Mouse (Mus musculus): ENCODE measurements at regions not wholly inside any gene's neighbourhood (a gene's known extent, or its start where the extent isn't known, plus 50 kb on each side); places are given as distances from the start of the nearest gene placed in this dataset.

DNA sequence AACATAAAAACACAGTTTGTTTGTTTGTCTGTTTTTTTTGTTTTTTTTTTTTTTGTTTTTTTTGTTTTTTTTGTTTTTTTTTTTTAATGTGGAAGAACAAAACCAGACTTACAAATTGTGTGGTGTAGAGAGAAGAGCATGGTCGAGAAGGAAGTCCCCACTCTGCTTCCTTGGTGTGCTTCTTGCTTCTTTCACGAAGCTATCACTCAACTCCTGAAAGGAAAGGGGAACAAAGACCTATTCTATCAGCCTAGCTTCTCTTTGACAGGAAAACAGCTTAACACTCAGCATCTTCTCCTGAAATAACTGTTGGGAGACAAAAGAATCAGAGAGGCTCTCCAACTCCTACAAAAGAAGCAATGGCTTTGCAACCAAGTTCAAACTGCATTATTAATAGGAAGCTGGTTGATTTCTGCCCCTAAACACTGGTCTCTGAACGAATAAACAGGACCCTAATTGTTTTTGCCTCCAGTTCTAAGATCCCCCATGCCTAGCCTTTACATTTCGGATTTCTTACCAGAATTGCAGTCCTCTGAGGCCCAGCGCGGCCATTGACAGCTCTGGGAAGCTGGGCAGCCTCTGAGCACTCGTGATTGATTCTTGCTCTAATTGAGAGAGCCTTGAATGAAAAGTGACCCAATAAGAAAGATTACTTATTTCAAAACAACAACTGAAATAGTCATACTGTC is 230.2 kb downstream of the Ttll7 start:
- H3K27ac ChIP-seq: no peak overlapping the region

DNA sequence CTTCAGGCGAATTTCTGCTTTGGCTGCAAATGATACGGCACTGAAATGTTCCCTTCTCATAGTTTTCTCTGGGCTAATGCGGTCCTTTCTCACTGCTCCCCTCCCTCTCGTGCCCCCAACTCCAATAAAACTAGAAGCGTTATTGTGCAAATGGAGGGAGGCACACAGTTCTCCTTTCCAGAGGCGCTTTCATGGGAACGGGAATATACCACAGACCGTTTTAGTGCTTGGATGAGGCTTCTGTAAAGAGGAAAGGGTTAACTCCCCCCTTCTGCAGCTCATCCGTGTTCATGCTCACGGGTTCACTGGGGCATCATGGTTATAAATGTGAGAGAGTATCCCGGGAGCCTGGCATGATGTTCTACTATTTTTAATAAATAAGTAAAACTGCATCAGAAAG is 231.2 kb downstream of the Ttll7 start:
- Histone ChIP-seq H3K27ac (no peak overlapping the region), H3K4me3 (no peak overlapping the region)
- no peak for TF ChIP-seq CTCF (conservative IDR thresholded peaks at IDR 0.05)
- DNase-seq (ENCODE audit: low spot score in 2 of 2): no peak

More for the DNA sequence above, 230.2 kb downstream of the Ttll7 start:
- H3K4me3 ChIP-seq: no peak overlapping the region
- TF ChIP-seq CTCF (conservative IDR thresholded peaks at IDR 0.05): no peak
- no peak for DNase-seq (ENCODE audit: low spot score in 2 of 2)

DNA sequence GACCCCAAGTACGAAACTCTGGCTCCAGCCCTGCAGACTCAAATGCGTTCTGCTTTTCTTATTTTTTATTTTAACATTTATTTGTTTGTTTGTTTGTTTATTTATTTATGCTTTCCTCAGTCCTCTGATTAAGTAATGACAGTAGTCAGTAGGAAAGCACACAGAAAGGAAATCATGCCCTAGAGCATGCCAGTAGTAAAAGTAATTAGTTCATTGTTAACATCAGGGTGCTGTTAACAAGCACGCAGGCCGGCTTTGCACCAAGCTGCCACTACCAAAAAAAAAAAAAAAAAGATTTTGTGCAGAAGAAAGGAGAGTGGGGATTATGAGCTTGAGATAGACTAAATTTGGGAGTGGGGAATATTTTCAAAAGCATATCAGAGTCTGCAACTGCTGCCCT is 231.7 kb downstream of the Ttll7 start:
- no peak for TF ChIP-seq CTCF (conservative IDR thresholded peaks at IDR 0.05)
- Histone ChIP-seq H3K4me3 (no peak overlapping the region), H3K27ac (no peak overlapping the region)
- DNase-seq (ENCODE audit: low spot score in 2 of 2): no peak

DNA sequence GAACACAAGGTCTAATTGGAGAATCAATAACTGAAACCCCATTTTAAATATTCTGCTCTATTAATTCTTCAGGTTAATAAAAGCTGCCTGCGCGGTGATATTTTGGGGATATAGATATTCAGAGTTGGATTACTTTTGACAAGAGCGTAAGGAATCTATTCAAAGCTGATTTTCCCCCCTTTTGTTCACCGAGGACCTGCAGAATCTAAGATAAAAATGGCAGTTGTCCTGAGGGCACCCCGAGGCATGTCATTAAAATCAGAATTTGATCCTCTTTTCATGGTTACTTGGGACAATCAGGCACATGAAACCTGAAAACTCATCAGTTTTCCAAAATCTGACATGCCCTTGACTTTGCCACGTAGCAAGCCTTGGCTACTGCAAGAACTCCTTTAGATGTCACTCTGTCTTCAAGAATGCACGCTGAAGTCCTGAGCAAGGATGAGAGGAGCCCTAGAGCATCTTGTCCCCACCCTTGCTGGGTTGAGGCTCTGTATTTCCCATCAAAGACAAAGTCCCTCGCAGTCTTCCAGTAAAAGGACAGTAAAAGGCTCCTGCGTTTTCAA is 232.5 kb downstream of the Ttll7 start:
- no peak for DNase-seq (ENCODE audit: low spot score in 2 of 2)
- Histone ChIP-seq H3K4me3 (no peak overlapping the region), H3K27ac (no peak overlapping the region)
- TF ChIP-seq CTCF (conservative IDR thresholded peaks at IDR 0.05): no peak

DNA sequence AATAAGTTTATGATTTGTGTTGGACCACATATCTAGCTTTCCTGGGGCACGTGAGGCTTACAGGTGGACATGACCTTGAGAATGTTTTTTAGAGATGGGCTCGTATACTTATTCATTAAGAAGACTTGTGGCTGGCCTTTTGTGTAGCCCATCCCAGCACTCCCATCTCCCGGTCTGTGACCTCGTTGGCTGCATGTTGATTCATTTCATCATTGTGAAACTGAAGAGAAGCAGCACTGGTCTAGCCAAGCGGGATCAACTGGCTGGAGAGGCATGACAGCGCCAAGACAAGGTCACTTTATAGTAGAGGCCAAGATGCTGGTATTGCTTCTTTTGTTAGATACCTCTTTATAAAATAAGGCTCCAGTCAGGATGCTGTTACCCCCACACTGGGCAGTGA is 236.0 kb downstream of the Ttll7 start:
- DNase-seq (ENCODE audit: low spot score in 2 of 2): no peak
- H3K27ac ChIP-seq: no peak overlapping the region
- no peak overlapping the region for H3K4me3 ChIP-seq
- TF ChIP-seq CTCF (conservative IDR thresholded peaks at IDR 0.05): no peak

DNA sequence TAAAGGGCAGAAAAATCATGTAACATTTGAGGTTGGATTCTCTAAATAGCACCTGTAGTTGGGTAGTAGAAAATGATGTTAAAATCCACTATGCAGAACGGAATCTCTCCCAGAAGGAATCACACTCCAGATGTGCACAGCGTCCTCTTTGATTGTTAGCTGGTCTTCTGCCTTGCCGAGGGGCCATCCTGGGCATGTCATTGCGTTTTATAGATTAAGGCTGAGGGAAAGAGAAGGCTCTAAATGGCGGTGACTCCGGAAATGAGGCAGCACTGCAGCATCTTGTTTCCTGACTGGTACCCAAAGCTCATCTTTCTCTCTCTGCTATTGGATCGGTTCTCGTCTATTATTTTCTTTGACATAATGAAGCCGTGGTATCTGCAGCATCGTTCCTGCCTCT is 237.5 kb downstream of the Ttll7 start:
- no peak for DNase-seq (ENCODE audit: low spot score in 2 of 2)
- Histone ChIP-seq H3K27ac (no peak overlapping the region), H3K4me3 (no peak overlapping the region)
- TF ChIP-seq CTCF (conservative IDR thresholded peaks at IDR 0.05): no peak

DNA sequence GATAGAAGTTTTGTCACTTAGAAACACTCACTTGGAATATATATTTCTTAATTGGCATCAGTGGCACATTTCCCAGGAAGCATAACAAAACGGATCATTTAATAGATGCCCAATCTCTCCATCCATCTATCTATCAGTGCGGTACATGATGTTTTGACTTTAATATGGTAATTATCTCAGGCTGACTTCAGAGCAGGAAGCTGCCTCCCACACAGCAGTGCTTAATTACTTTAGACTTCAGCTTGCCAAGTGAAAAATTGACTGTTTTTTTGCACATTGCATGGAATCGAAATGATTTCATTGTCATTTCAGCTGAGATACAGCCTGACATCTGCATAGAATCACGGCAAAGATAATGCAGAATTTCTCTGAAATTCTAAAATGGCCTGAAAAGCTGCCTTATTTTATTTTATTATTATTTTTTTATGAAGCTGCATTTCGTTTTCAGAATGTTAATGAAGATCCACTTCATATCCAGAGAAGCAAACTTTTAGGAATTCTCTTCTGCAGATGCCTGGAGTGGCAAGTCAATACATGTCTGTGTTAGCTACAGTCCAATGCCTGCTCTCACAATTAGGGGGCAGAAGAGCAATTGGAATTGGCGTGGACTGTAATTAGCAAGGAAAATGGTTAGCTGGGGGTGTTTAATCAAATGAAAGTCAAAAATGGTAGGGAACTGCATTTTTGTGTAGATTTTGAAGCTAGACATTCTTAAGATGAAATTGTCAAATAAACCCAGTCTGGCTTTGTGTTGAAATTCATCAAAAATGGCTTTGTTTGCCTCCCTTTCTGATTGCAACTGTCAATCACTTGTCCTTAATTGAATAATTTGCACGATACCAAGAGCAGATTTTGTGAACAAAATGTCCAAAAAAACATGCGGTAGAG is 240.3 kb downstream of the Ttll7 start:
- no peak overlapping the region; the same call in 1 of the 2 replicates for H3K4me3 ChIP-seq
- peak; percentile 76 for TF ChIP-seq CTCF (conservative IDR thresholded peaks at IDR 0.05)
- peak in 1 of 2 experiments; percentile 37 for DNase-seq (ENCODE audit: low spot score in 2 of 2)
- peak overlapping the region; percentile 23; the same call in 1 of the 2 replicates for H3K27ac ChIP-seq

DNA sequence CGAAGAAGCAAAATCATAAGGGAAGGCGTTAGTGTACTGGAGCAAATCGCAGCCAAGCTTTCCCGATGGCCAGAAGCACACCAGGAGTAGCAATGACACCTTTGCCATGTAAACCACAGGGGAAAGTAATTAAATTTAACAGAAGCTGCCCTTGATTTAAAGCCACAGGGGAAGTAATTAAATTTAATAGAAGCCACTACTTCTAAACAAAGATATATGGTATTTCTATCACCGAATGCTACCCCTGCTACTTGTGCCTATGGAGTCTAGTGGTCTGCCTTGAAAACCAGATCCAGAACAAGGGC is 240.9 kb downstream of the Ttll7 start:
- TF ChIP-seq CTCF (conservative IDR thresholded peaks at IDR 0.05): no peak
- no peak overlapping the region; the same call in 1 of the 2 replicates for H3K4me3 ChIP-seq
- no peak for DNase-seq (ENCODE audit: low spot score in 2 of 2)
- peak overlapping the region; percentile 16; the same call in 1 of the 2 replicates for H3K27ac ChIP-seq

DNA sequence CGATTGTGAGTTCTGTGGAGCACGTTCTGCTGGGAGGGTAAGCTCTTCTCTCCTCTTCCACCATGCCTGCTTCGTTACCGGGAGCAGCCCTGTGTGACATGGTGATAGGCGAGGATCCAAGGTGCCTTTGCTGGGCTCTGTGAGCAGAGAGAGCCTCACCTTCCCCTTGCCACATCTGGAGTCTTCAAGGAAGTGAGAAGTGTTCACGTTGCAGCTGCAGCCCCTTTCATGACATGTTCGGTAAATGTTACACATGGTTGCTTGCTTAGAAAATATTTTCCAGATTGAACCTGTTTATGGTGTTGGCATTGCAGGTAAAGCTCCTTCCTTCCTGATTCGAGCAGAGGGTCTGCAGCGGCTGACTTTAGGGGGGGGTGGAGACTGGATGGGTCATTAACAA is 244.0 kb downstream of the Ttll7 start:
- DNase-seq (ENCODE audit: low spot score in 2 of 2): no peak
- TF ChIP-seq CTCF (conservative IDR thresholded peaks at IDR 0.05): no peak
- H3K27ac ChIP-seq: no peak overlapping the region
- H3K4me3 ChIP-seq: no peak overlapping the region

DNA sequence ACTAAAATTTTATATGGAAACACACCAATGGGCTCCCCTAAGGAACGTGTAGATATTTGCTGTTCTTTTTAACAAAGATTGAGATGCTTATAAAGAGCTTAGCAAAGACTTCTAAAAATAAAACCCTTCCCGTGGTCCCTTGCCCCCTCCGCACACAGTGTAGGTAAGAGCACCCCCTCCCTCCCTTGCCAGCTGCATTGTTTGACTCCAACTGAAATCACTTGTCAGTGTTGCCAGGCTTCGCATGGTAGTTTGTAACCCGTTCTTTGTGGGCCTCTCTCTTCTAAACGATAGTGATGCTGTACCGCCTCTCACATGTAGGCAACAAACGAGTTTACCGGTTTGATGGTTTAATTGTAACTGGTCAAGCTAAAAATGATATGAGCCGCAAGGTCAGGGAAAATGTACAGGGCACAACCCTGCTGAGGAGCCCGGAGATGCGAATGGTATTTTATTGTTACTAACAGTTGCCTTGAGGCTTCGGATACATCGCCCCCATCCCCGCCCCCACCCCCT is 246.0 kb downstream of the Ttll7 start:
- no peak for TF ChIP-seq CTCF (conservative IDR thresholded peaks at IDR 0.05)
- Histone ChIP-seq H3K27ac (no peak overlapping the region), H3K4me3 (no peak overlapping the region)
- DNase-seq (ENCODE audit: low spot score in 2 of 2): no peak

DNA sequence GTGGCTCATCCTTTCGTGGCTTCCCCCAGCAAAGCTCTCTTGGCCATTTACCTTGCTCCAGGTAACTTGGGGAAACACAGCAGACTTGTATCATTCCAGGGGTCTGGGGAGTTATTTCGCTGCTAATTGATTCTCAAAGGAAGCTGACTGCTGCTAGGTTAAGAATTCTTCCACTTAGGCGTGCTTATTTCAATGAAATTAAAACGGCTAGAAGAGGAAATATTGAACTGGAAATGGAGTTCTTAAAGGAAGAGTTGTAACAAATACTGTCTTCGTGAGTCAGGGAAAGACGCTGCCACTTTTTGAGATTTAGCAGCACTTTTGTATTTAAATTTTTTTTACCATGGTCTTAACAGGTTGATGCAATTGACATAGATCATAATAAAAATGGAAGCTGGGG is 246.4 kb downstream of the Ttll7 start:
- no peak for DNase-seq (ENCODE audit: low spot score in 2 of 2)
- no peak for TF ChIP-seq CTCF (conservative IDR thresholded peaks at IDR 0.05)
- Histone ChIP-seq H3K27ac (no peak overlapping the region), H3K4me3 (no peak overlapping the region)

DNA sequence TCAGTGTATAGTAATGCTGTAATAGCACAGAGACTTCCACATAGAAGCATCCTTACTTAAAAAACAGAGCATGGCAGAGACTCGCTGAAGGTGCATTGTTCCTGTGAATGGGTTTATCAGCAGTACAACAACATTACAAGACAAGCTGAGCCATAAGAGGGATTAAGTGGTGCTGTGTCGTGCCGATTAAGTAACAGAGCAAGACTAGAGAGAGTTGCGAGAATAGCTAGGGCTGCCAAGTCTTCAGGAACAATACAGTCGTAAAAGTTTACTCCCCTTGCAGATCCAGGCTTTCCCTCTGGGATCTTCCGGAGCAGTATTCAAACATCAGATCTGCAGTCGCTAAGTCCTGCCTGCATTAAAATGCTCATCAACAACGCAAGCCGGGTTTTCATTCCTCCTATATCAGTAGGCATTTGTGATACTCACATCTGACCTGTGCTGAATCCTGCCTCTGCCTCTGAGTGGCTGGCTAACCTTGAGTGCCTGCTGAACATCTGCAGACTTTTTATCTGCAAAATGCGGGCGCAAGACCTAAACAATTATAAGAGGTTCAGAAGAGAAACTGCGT is 247.1 kb downstream of the Ttll7 start:
- Histone ChIP-seq H3K4me3 (no peak overlapping the region), H3K27ac (no peak overlapping the region)
- no peak for DNase-seq (ENCODE audit: low spot score in 2 of 2)
- TF ChIP-seq CTCF (conservative IDR thresholded peaks at IDR 0.05): no peak

Measured in layer of hippocampus, adult 2 months (tissue).